Mouse (Mus musculus): ENCODE measurements around the gene Il17ra.

Gene Il17ra

DNA sequence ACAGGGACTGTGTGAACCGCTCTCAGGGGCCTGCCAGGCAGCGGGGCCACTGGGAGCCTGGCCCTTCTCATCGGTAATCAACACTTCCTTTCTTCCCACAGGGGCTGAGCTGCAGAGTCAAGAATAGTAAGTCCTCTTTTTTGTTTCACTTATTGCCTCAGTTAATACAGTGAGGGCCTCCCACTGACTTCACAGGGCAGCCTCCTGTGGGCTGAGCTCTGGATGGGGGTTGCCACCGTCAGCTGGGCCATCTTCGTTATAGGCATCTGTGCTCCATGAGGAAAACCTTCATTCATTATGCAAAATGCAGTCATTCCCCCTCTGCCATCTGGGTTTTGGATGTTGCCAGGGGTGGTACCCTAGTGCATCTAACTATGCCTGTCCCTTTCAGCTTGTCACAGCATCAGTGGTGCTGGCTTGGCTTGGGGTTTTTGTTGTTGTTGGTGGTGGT, 9.0 kb downstream of the Il17ra start:
- in situ Hi-C loops (cut with MboI): no loop called here

DNA sequence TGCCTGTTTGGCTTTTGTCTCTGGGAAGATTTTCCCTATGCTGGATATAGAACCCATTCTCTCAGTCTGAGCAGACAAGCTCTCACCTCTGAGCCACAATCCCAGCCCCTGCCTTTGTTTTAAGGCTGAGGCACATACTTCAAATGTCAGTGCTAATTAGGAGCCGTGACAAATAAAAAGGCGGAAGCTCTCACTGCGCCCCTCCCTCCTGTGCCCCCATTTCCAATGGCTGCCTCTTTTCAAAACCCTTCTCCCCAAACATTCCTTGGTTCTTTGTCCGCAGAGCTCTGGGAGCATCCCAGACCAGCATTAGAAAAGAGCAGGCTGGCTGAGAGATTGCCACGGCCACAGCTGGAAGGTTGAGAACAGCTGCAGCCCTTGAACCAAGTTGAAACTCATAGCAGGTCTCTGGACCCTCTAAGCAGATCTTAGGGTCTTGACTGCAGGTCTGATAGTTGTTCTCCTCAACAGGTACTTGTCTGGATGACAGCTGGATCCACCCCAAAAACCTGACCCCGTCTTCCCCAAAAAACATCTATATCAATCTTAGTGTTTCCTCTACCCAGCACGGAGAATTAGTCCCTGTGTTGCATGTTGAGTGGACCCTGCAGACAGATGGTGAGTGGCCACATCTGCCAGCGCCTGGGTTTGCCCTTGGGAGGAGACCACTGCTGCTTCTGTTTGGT, 9.6 kb downstream of the Il17ra start:
- in situ Hi-C loops (cut with MboI): no loop called here

DNA sequence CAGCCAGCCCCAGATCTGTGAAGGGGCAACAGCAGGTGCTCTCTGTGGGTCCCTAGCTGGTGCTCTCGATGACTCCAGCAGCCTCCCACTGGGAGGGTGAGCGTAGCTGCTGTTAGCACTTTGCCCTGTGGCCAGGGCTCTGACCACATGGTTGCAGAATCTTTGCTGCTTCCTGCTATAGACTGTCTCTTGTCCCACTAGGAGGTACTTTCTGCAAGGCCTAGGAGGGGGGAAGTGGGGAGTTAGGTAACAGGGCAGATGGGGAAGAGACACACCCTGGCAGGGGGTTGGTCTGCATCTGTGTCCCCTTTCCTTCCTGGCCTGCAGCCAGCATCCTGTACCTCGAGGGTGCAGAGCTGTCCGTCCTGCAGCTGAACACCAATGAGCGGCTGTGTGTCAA, 10.4 kb downstream of the Il17ra start:
- in situ Hi-C loops (cut with MboI): no loop called here

DNA sequence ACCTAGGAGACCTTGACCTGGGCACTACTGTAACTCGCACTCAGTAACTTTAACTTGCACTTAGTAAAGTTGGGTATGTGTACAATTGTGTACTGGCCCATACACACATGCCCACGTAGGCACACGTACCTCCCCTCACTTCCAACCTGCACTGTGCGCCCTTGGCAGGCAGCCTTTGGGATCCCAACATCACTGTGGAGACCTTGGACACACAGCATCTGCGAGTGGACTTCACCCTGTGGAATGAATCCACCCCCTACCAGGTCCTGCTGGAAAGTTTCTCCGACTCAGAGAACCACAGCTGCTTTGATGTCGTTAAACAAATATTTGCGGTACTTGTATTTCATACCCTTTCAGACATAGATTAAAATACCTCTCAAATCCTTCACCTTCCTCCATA, 12.2 kb downstream of the Il17ra start:
- in situ Hi-C loops (cut with MboI): no loop called here

DNA sequence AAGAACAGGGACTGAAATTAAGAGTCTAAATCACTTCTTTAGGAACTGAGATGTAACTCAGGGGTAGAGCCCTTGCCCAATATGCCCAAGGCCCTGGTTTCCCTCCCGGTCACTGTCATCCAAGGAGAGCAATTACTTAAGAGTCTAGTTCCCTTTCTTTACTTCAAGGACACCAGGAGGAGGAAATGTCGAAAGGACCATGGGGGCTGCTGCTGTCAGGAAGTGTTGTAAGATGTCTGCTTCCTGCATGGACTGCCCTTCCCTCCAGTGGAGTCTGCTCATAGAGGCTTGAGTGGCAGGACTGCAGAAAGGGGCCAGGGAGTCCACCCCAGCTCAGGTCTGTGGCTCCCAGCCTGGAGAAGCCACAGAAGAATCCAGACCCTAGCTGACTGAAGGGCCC, 16.3 kb downstream of the Il17ra start:
- in situ Hi-C loops (cut with MboI): no loop called here

DNA sequence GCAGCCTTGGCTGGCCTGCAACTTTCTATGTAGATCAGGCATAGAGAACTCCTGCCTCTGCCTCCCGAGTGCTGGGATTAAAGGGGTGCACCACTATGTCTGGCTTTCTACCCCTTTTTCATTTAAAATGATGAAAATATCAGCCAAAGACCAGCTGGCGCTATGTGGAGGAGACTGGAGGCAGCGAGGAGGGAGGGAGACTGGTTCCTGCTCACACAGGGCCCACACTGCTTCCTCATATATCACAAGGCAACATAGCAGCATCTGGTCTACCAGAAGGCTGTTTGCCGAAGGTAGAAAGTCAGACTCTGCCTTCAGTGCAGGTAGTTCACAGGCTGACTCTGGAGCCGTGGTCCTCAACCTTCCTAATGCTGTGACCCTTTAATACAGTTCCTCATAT, 17.3 kb downstream of the Il17ra start:
- in situ Hi-C loops (cut with MboI): no loop called here

DNA sequence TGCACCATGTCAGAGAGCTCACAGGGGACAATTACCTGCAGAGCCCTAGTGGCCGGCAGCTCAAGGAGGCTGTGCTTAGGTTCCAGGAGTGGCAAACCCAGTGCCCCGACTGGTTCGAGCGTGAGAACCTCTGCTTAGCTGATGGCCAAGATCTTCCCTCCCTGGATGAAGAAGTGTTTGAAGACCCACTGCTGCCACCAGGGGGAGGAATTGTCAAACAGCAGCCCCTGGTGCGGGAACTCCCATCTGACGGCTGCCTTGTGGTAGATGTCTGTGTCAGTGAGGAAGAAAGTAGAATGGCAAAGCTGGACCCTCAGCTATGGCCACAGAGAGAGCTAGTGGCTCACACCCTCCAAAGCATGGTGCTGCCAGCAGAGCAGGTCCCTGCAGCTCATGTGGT, 18.5 kb downstream of the Il17ra start:
- in situ Hi-C loops (cut with MboI): no loop called here

DNA sequence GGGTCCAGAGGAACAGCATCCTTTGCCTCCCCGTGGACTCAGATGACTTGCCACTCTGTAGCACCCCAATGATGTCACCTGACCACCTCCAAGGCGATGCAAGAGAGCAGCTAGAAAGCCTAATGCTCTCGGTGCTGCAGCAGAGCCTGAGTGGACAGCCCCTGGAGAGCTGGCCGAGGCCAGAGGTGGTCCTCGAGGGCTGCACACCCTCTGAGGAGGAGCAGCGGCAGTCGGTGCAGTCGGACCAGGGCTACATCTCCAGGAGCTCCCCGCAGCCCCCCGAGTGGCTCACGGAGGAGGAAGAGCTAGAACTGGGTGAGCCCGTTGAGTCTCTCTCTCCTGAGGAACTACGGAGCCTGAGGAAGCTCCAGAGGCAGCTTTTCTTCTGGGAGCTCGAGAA, 19.0 kb downstream of the Il17ra start:
- in situ Hi-C loops (cut with MboI): no loop called here

DNA sequence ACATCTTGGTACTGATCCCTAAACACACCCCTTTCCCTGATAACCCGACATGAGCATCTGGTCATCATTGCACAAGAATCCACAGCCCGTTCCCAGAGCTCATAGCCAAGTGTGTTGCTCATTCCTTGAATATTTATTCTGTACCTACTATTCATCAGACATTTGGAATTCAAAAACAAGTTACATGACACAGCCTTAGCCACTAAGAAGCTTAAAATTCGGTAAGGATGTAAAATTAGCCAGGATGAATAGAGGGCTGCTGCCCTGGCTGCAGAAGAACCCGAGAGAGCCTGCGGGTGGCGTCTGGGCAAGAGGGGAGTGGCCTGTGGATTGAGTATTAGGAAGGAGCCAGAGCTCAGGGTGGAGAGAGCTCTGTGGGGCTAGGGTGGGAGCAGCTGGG, 19.7 kb downstream of the Il17ra start:
- in situ Hi-C loops (cut with MboI): no loop called here

DNA sequence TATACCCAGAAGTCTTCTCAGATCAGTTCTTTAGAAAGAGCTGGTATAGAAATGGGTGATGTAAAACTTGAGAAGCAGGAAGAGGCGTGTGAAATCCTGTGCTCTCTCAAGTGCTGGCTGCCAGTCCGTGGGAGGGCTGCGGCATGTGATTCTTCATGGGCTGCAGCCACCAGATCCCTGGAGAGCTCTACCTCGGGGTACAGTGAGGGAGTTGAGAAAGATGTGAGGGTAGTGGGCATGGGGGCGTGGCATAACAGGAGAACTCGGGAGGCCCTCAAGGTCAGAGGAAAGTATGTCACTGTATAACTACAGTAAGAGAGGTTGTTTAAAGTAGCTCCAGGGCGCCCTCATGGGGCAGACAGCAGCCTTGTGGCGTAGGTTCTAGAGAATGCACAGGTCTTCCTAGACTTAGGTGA, 20.2 kb downstream of the Il17ra start:
- in situ Hi-C loops (cut with MboI): no loop called here

DNA sequence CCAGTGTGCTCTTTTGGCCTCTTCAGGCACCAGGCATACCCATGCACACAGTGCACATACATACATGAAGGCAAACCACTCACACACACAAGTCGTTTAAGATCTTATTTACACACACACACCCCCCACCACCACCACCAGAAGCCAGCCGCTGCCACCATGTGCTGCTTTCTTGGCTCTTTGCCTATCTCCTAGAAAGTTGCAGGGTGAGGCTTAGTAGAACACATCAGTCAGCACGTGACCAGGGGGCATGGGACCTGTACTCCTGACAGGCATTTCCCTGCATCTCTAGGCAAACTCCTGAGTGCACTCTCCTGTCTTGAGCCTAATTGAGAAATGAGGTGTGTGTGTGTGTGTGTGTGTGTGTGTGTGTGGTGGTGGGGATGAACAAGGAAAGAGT, 22.0 kb downstream of the Il17ra start:
- in situ Hi-C loops (cut with MboI): no loop called here

DNA sequence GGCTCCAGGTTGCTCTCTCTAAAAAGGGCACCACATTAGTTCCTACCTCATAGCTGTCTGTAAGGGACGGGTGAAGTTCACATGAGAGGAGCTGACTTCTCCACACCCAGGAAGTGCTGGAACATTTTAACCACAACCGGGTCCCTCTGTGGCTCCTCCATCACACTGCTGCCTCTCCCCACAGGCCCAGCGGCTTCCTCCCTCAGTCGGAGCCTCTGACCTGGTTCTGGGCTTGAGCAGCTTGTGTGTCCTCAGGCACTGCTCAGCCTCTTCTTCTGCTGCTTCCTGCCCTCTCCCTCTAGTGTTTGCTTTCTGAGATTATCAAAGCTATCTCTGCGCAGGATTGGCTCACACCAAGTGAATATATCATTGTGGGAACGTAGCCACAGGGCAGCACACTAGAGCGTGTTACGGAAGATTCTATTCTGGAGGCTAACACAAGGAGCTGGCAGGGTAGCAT, 23.0 kb downstream of the Il17ra start:
- in situ Hi-C loops (cut with MboI): no loop called here

DNA sequence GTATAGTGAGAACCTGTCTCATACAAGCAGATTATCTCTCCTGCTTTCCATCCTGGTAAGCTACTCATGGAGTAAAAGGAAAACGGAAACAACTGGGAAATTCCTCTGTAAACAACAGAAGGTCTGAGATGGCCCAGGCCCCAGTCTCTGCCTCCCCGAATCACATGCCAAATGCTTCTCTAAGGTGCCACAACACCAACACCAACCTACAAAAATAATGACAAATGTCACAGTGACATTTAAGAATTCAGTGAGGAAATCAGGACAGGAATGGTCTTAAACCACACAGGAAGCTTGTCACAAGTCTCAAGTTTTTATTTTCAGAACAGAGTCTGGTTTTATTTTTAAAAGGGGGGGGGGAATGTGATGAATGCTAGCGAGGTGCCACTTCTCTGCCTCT, 25.6 kb downstream of the Il17ra start:
- in situ Hi-C loops (cut with MboI): no loop called here

DNA sequence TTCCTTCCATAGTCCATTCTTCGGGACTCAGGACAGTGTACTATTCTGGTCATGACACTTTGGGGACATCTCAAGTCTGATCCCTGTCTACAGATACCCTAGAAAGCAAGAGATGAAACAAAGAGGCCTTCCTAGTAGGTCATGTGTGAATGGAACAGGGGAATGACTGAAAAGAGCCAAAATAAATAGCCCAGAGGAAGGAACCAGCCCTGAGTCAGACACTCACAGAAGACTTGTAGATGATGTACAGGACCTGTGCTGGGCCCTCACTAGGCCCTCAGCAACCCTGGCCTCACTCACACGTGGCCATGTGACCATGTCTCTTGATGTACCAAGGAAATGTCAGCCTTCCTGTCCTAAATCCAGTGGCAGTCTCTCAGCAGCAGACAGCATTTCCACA, 26.4 kb downstream of the Il17ra start:
- in situ Hi-C loops (cut with MboI): no loop called here

DNA sequence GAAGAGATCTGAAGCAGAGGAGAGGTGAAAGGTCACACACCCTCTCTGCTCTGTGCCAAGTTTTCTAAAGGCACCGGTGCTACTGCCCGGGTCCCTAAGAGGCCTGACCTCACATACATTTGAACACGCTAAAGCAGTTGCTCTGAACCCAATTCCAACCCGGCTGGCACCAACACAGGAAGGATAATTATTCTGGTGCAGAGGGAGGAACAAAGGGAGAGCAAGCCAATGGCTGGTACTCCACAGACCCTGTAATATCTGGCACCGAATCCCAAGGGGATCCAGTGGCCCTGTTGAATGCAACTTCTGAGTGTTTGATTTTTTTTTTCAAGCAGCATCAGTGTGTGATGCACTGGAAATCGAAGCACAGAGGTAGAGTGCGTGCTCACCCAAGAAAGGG, 28.0 kb downstream of the Il17ra start:
- in situ Hi-C loops (cut with MboI): no loop called here

DNA sequence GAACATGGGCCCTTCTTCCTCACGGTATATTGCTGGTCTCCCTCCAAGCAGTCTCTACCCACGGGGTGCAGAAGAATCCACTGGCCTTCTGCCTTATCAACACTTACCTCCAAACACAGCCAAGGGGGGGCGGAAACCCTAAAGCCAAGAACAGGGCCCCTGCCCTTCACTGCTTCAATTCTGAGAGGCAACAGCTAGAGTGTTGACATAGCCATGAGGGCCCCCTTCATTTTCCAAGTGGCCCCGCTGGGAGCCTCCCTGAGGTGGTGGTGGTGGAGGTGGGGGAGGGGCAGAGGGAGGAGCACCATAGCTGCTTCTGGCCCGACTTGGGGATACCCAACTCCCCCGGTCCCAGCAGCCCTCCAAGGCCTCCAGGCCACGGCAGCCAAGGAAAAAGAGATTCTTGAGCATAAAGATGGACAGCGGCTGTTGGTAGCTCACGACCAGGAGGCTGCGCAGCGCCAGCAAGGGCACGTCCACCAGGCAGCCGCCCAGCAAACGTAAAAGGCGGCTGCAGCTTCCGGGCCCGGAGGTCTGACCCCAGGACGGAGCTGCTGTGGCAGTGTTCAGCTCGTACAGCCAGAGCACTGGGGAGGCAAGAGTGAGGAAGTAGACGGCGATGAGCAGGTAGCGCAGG, 28.9 kb downstream of the Il17ra start:
- in situ Hi-C loops (cut with MboI): no loop called here

DNA sequence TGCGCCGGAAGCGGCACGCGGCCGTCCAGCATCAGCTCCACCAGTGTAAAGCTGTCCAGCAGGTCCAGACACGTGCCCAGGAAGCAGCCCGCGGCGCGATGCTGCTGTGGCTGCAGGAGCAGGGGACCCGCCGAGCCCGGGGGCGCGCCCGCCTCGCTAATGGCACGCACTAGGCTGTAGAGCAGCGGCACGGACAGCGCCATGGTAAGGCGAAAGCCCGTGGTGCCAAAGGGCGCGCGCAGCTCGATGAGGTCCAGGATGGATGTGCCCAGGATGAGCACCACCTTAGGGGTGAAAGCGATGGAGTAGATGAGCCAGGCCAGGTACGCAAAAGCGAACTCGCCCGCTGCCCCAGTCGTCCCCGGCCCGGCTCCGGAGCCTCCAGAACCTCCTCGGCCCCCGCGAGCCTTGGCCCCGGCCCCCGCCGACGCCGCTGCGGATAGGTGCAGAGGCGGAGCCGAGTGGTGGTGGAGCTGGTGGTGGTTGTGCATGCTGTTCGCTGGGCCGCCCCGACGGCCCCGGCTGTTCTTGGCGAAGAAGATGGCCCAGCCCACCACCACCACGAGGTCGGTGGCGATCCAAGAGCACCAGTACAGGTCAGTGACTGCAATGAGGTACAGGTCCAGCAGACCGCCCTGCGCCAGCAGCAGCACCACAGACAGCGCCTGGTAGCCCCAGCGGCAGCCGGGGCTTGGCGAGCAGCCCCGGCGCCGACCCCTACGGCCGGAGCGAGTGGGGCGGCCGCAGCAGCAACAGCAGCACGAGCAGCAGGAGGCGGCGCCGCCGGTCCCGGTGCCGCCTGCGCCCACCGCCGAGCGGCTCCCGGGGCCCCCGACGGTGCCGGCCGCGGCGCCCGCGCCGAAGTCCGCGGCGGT, 29.7 kb downstream of the Il17ra start:
- in situ Hi-C loops (cut with MboI): no loop called here

DNA sequence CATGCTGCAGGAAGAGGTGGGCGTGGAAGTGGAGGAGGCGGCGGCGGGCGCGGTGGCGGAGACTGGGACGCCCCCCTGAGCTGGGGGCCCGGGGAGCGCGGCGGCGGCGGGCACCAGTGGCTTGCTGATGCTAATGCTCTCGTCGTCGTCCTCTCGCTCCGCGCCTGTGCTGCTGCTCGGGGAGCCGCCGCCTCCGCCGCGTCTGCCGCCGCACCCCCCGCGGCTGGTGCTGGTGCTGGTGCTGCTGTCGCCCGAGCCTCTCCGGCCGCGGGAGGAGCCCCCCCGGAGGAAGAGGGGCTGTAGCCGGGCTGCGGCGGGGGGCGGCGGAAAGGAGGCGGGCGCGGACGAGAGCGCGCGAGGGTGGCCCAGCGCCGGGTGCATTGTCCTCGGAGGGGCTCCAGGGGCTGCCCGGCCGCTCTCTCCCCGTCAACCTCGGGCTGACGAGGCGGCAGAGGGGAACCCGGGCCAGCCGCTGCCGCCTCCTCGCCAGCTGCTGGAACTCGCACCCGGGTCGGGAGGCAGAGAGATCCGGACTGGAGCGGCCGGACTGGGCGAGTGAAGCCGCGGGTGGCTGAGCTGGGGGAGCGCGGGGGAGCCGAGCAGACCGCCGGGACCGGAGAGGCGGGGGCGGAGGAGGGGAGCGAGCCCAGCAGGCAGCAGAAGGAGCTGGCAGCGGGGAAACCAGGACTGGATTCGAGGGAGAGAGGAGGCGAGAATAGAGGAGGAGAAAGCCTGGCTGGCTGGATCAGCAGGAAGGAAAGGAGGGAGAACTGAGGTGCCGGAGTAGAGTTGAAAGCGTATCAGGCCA, 30.5 kb downstream of the Il17ra start, which contains the start of gene Tmem121b:
Gene Tmem121b, minus strand, starts transcription at position 434 of the 808 bp plus-strand sequence.
- in situ Hi-C loops (cut with MboI): no loop called here

DNA sequence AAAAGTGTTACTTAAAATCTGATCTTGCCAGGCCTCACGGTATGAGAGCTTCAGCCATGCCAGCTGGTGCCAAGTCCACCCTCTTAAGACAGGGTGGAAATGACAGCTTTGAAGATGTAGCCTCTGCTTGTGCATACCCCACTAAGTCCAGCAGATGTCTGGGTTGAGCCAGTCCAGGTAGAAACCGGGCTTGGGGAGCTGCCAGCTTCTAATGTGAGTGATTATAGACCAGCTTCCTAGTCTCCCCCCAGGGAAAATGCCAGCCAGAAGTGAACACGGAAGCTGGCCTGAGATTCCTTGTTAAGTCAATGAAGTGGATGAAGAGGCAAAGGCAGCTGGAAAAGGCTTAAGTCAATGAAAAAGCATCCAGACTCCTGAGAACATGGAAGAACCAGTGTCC, 33.5 kb downstream of the Il17ra start:
- in situ Hi-C loops (cut with MboI): no loop called here

DNA sequence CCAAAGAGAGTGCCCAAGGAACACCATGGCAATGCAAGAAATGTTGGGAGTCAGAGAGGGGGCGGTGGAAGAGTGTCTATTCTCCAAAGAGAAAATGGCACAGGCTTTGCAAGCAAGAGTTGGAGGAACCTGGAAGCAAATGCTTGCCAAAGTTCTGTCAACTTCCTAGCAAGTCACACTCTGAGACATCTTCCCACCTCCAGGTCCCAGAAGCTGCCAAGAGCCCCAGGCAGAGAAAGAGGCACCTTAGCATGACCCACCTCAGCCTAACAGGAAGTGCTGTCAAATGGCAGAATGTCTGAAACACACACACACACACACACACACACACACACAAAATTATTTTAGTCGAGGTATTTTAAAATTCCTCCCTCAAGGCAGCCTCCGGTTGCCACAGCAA, 41.0 kb downstream of the Il17ra start:
- in situ Hi-C loops (cut with MboI): no loop called here

DNA sequence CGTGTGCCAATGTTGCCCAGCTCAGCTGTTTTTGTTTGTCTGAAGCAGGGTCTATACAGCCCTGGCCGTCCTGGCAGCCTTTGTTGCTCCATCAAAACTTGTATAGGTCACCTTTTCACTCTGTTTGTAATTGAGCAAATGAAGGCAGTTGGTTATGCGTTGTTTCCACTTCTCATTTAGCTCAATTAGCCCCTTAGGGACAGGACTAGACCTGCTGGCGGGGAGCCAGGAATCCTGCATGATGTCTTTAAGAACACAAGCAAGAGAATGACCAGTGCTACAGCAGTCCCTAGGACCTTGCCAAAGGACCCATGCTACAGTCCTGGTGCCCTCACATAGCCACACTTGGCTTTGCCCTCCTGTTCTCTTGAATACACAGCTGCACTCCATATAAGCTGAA, 42.5 kb downstream of the Il17ra start:
- in situ Hi-C loops (cut with MboI): no loop called here

DNA sequence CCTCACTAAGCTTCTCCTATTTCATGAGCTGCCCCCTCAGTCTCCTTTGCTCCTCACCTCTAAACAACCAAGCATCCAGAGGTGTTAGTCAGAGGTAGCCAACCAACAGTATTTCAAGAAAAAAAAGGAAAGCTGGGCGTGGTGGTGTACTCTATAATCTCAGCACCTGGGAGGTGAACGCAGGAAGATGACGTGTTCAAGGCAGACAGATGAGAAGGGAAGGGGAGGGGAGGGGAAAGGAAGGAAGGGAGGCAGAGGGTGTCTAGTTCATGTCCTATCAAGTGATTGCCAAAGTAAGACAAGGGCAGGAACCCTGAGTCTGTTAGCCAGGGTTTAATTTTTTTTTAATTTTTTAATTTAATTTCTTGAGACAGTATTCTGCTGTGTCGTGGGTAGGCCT, 45.6 kb downstream of the Il17ra start:
- in situ Hi-C loops (cut with MboI): no loop called here

All from mature B cell (primary cell).